Mouse (Mus musculus) v-Abl transformed pro-B cells (cell line): ENCODE results near the gene Grik3.

Source experiments
- in situ Hi-C, 2 experiments: fragments of 400-800 bp; cut with MboI; formaldehyde crosslinking; loops; one replicate each; pipeline ENCODE4 v1.15.1; 2025; ENCODE audit not compliant: unreplicated experiment in 2 of 2

Gene Grik3

DNA sequence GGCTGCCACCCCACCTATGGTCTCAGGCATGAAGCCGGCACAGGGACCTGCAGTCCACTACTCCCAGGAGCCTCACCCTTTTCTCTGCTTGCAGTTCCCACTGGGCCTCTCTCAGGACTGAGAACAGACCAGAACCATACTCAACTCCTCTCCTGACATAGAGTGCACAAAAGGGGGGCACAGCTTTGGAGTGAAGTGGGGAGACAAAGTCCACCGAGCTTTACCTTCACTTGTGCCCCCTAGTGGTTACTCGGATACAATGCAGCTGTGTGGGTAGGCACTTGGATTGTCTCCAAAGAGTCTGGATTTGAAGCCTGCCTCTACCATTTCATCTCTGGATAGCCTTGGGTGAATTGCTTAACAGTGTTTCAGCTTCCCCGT, 212.8 kb downstream of the Grik3 start:
- in situ Hi-C loops: no loop called here

DNA sequence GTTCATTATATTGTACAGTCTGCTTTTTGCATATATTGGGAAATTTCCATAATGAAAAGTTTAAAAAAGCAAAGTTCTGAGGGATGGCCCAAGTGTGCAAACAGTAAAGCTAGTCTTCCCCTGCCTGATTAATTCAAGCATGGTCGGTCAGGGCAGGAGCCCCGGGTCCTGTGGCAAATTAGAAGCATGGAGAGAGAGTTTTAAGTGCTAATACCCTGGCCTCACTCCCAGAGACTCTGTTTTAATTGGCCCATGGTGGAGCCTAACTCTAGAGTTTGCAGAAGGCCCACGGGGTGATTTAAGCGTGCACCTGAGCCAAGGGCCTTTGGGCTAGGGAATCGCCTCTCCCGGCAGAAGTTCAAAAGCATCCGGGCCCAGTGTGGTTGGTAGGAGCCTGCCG, 215.2 kb downstream of the Grik3 start:
- in situ Hi-C loops: no loop called here

DNA sequence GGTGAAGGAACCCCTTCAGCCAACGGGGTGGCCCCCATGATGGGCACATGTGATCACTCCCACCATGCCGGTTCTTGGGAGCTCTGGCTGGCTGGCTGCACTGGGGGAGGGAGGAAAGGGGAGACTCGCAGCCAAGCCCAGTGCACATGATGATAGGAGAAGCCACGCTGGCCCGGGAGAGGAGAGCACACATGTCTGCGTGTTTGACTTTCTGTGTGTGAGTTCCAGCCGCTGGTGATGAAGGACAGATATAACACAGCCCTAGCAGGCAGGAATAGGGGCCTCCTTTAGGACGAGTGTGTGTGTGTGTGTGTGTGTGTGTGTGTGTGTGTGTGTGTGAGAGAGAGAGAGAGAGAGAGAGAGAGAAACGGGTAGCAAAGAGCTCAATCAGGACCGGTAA, 219.2 kb downstream of the Grik3 start:
- in situ Hi-C loops: no loop called here

DNA sequence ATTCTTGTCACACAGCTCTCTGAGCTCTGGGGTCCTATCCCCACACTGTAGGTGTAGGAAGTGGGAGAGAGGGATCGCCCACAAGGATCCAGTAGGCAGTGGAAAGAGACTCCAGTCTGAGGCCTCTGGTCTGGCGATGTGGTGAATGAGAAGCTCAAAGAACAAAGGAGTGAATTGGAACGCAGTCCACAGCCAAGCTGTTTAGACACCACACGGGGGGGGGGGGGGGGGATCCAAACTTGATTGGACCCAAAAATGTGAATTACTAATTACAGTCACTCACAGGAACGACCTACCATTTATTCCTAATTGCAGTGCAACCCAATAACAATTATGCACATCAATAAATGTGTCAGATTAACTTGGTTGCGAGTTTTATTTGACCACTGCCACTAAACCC, 227.4 kb downstream of the Grik3 start:
- in situ Hi-C loops: no loop called here

DNA sequence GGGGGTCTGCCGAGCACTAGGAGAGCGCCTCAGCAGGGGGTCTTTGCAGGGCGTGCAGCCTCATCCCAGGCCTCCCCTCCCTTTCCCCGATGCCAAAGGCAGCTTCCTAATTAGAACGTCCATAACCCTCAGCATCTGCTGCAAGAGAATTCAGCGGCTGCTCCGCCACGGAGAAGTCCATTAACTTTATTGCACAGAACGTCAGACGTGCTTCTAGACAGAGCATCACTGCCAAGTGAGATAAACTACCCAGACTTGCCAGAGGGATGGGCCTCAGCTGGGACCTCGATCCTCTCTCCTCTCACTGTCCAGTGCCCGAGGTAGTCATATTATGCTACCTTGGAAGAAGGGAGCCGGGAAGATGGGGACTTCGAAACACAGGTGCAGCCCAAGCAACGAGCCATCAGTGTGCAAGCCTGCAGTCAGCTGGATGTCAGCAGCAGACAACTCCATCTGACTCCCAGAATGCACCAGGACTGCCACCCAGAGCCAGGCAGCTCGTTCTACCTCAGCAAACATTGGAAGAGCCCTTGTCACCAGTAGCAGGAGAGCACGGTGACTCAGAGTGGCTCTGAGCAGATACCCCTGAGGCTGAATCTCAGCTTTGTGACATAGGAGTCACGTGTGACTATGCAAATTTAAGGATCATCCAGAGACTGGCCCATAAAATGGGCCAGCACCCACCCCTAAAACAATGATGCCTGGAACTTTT, 228.1 kb downstream of the Grik3 start:
- in situ Hi-C loops: no loop called here

DNA sequence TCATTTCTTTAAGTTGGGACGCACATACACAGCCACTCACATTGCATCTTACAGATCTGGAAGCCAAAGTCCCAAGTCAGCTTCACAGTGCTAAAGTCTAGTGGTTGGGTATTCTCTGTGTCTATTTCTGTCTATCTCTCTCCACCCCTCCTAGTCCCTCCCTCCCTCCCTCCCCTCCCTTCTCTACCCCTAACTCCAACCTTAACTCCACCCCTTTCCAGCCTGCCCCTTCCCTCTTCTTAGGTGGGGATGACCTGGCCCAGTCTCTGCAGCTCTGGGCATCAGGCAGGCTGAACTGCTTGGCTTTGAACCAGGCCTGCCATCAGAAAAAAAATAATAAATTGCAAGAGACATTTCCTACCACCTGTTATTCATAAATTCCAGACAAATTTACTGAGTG, 235.7 kb downstream of the Grik3 start:
- in situ Hi-C loops: no loop called here

DNA sequence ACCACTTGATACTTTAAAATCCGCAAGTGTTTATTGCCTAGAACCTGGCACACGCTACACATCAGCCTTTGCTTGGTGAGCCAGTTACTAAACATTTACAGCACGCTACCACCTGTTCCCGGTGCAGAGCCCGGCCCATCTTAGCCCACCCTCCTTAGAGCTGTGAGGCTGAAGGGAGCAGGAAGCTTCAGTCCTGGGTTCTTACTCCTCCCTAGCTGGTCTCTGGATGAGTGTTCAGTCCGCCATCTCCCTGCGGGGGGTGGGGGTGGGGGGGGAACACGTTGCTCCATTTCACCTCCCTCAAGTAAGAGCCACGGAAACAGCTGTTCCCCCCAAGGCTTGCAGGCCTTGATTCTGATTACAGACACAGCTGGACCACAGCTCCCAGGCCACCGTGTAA, 236.5 kb downstream of the Grik3 start:
- in situ Hi-C loops: no loop called here

DNA sequence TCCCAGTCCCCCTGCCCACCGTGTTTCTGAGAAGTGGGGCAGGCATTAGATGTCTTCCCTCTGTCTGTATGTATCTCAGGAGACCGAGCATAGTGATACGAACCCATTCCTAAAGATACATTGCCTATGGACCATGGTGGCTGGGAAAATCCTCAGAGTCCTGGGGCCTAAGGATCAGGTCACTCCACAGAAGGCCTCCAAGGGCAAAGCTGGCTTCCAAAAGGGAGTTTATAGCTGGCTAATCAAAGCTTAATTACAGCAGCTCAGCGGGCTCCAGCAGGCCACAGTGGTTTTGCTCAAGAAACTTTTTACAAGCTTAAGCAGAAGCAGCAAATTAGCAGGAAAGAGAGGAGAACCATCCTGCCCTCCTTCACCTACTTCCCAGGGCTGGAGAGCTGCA, 237.1 kb downstream of the Grik3 start:
- in situ Hi-C loops: no loop called here

DNA sequence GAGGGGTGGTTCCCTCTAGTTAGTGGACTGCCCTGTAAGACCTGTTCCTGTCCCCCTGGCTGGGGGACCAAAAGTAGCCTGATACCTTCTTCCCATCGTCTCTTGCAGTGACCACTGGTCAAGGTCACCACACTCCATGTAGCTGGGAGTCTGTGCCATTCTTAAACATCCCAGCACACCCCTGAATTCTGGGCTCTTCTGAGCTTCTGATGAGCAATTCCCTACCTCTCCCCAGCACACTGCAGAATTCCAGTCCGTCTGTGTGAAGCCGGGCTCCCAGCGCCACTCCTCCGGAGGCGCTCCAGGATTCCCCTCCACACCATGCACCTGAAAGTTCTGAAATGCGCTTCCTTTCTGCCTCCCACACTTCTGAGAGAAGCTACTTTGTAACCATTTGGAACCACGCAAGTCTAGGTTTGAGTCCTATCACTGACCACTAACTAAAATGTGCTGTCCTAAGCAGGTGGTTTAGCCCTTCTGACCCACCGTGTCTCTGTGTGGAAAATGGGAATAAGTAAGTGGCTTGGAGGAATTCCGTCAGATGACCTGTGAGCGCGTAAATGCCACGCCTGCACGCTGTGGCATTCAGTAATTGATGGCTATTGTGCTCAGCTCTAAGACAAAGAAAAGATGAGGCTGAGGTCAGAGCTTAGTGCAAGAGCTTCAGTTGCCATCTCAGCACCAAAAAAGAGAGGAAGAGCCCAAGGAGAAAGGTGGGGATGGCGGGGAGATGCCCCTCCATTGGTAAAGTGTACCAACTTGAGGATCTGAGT, 237.8 kb downstream of the Grik3 start:
- in situ Hi-C loops: no loop called here

DNA sequence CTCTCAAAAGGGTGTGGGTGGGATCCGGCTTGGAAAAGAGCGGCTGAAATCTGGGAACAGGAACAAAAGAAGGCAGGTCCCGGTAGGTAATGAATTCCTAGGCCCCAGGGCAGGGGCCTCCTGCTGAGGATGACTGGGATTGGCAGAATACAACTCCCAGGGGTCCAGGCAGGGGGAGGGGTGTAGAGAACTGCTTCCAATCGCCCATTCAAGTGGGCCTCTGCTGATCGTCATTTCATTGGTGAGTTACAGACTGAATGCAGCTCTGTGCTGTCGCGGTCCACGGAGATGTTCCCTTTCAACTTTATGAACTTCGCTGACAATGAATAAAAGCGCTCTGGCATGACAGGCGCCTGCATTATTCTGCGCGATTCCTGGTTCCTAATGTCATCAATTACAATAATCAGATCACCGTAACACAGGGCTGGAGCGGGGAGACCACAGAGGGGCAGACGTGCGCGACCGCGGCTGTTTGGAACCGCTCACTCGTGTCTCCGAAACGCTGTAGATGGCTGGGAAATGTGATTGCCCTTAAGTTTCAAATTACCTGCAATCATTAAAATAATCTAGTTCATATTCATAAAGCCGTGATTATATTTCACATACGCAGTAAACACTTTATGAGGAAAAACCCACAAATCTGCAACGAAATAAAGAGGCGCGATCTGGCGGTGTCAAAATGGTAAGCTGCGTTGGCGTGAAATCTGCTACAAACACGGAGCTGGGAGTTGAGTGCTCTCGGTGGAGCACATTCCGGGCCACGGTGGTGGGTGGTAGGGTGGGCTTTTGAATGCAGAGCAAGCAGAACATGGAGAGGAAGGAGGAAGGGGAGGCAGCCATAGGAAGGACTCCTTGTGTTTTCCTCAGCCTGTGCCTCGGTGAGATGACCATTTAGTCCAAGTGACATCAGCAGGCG, 239.1 kb downstream of the Grik3 start:
- in situ Hi-C loops: no loop called here

DNA sequence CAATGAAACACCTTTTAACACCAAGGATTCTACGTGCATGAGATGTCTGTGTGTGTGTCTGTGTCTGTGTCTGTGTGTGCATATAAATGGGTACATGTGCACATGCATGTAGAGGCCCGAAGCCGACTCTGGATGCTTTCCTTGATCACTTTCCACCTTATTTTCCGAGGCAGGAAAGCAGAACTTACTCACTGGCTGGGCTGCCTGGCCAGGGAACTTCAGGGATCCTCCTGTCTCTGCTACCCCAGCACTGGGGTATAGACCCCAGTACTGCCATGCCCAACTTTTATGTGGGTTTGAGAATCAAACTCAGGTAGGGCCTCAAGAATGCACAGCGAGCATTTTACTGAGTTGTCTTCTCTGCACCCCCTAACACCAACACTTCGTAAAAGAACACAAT, 240.3 kb downstream of the Grik3 start:
- in situ Hi-C loops: no loop called here

DNA sequence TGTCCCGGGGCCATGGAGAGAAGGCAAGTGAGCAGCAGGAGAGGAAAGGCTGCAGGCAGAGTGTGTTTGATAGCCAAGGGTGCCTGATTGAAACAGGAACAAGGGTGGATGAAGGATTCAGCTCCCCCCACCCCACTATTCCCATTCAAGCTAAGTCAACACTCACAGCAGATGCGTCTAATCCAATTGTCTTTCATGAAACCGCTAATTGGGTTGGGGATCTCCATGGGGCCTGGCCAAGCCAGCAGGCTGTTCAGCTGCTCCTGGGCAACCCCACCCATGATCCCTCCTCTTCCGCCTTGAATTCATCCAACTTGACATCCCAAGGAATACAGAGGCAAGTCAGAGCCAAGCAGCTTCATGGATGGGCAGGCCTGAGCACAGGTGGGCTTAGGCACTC, 246.3 kb downstream of the Grik3 start:
- in situ Hi-C loops: no loop called here

DNA sequence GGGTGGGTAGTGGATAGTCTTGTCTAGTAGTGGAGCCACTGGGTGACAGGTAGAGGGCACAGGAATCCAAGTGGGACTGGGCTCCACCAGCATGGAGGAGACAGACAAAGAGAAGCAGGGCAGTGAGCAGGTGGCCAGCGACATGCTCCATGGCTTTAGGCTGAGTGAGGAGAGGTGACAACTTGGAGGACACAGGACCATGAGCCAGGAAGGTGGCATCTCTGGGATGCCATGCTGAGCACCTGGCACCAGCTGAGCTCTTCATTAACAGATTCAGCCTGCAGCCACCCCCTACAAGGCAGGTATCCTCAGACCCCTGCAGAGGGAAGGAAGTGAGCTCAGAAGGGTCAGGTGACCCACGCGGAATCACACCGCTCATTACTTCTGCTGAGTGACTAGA, 248.3 kb downstream of the Grik3 start:
- in situ Hi-C loops: no loop called here

DNA sequence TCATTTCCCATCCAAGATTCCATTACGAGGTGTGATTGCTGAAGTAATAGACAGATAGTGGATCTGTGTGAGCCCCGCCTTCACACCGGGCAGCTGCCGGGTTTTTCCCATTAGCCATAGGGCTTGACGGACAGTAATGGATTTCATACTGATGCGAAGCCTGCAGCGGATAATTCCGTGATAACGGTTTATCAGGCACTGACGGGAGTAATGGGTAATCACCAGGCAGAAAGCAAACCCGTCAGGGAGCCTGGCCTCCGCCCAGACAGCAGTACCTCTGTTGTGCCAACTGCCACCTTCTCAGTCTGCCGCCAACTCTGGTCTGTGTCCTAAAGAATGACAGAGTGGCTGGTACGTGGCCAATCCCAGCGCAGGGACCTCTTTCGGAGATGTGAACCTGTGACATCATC, 251.7 kb downstream of the Grik3 start:
- in situ Hi-C loops: no loop called here

DNA sequence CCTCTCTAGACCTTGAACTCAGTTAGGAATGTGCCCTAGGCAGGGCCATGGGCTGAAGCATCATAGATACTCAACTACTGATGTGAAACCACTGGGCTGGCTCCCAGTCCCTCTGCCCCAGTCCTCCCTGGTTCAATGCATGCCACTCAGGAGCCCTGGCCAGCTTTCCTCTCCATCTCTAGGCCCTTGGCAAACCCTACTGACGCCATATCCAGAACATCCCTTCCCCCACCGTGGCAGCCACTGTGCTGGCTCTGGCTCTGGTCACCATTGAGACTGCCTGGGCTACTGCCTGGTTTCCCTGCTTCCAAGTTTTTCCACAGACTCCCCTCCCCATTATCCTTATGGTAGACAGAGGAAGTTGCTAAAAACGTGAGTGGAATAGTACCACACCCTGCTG, 255.4 kb downstream of the Grik3 start:
- in situ Hi-C loops: no loop called here

DNA sequence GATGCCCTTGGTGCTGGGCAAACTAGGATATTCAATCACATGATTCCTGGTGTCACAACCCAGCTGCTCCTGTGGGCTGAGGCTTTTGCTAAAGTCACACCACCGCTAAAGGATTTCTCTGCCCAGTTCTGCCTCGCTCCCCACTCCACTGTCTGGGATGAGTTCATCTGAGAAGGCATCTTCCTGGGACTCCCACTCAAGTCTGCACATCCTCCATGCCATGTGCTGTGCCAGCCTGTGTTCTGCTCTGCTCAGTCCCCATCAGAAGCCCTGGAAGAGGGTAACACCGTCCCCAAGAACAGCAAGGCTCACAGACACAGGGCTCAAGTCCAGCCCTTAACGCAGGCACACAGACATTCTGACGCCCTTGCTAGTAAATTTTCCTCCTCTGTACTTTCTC, 265.9 kb downstream of the Grik3 start:
- in situ Hi-C loops: no loop called here

DNA sequence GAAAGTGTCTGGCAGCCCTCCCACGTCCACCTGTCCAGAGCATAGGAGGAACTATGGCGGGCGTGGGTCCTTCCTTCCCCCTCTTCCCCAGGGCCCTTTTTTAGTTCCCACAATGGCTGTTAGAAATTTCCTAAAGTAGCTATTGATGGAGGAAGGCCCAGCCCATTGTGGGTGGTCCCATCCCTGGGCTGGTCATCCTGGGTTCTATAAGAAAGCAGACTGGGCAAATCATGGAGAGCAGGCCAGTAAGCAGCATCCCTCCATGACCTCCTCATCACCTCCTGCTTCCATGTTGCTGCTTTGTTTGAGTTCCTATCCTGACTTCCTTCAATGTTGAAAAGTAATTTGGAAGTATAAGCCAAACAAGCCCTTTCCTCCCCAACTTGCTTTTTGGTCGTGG, 269.8 kb downstream of the Grik3 start:
- in situ Hi-C loops: no loop called here

DNA sequence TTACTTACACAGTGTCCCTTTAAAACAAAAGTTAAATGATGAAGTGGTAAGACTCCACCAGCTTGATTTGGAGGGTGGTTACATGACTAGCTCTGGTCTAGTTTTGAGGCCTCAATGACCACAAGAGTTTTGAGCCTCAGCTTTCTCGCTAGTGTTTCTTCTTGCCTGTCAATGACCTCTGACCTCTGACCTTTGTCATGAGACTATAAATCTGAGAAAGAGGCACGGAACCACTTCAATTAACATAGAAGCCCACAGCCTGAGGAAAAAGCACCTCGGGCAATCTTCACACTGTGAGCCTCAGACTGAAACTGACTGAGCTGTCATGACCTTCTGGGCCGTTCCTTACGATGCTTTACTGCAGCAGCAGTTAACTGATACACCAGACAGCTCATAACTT, 272.6 kb downstream of the Grik3 start:
- in situ Hi-C loops: no loop called here
